In the genomic region with DNA sequence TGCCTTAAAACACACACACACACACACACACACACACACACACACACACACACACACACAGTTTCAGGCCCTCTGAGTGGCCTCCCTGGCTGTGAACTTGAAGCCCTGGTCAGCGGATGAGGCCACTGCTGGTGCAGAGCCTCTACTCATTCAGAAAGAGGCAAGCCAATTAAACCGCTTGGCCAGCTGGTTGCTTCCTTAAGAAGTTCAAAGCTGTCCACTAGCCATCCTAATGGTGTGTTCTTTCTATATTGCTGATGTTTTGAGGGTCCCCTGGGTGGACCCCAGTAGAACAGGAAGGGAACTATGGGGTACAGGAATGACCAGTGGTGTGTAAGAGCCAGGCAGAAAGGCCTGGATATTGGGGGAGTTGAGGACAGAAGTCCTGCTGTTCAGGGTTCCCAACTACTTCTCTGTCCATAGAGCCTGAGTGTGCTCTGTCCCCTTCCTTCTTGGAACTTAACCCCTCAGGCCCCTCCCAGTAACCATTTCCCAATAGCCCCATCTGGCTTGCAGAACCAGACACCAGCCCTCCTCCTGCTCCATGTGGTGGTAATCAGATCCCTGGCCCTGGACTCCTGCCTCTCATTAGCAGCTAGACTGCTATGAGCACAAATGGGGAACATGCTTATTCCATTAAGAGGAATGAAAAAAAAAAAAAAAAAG, we compare ENCODE assay signal across 10 mouse cellular contexts.
DNase-seq lines count a peak whose midpoint lies in the region; ATAC-seq and TF ChIP-seq lines count a peak whose summit lies in the region.
"Had no signal": no experiment of that assay in that cellular context is flagged by ENCODE, and none has a peak within 500 bp of the region (broad histone marks: within the 10 kb centered on the region; RNA-seq: fewer than 3 reads in every experiment).

No protein-coding gene starts in this region.

- DNase-seq in MN1 (ENCODE audit: low spot score): peak; percentile 69
- peak; percentile 41 for DNase-seq in fibroblast of lung, adult 2 months (ENCODE audit: low read depth)
- DNase-seq in lung, embryonic 14.5 days: peak; percentile 27
- DNase-seq in layer of hippocampus, postnatal 25 days (ENCODE audit: extremely low spot score in 1 of 2, low spot score in 1 of 2): no peak
- DNase-seq in cerebellum, adult 11 months: no peak
- DNase-seq in liver, embryonic 11.5 days (ENCODE audit: low spot score): no peak

- no peak overlapping the region for H3K4me3 ChIP-seq in forebrain, embryonic 13.5 days
- no peak overlapping the region for H3K4me3 ChIP-seq in forebrain, embryonic 12.5 days (replicated peaks)
- no peak overlapping the region for H3K4me3 ChIP-seq in lung, embryonic 14.5 days (ENCODE audit: low read depth, low read length)
- no peak overlapping the region for H3K4me3 ChIP-seq in liver, embryonic 11.5 days (ENCODE audit: low read depth, low read length)
- H3K4me3 ChIP-seq: liver, embryonic 15.5 days had no signal

- no peaks in the 10 kb centered on the region for H3K9me3 ChIP-seq in forebrain, embryonic 13.5 days (replicated peaks)
- H3K9me3 ChIP-seq in forebrain, embryonic 12.5 days: no peaks in the 10 kb centered on the region
- H3K9me3 ChIP-seq in lung, embryonic 14.5 days (ENCODE audit: low read depth, low read length): no peaks in the 10 kb centered on the region
- no peaks in the 10 kb centered on the region for H3K9me3 ChIP-seq in liver, embryonic 11.5 days (ENCODE audit: control insufficient read depth, low read length)
- H3K9me3 ChIP-seq: liver, embryonic 15.5 days had no signal

- peaks cover 41% of the 10 kb centered on the region for H3K36me3 ChIP-seq in forebrain, embryonic 13.5 days (ENCODE audit: poor library complexity, severe bottlenecking)
- no peaks in the 10 kb centered on the region for H3K36me3 ChIP-seq in forebrain, embryonic 12.5 days (replicated peaks)
- no peaks in the 10 kb centered on the region for H3K36me3 ChIP-seq in lung, embryonic 14.5 days (ENCODE audit: insufficient read depth)
- no peaks in the 10 kb centered on the region for H3K36me3 ChIP-seq in liver, embryonic 11.5 days (ENCODE audit: control insufficient read depth, insufficient read depth, low read length)
- H3K36me3 ChIP-seq: liver, embryonic 15.5 days had no signal

- H3K27me3 ChIP-seq in forebrain, embryonic 13.5 days: no peaks in the 10 kb centered on the region
- no peaks in the 10 kb centered on the region for H3K27me3 ChIP-seq in forebrain, embryonic 12.5 days
- no peaks in the 10 kb centered on the region for H3K27me3 ChIP-seq in lung, embryonic 14.5 days (ENCODE audit: insufficient read depth, low read length)
- H3K27me3 ChIP-seq in liver, embryonic 11.5 days (replicated peaks; ENCODE audit: control insufficient read depth, insufficient read depth, low read length): no peaks in the 10 kb centered on the region
- H3K27me3 ChIP-seq: liver, embryonic 15.5 days had no signal

- 81% methylated on average over 2 of the region's 2 CpGs for WGBS in forebrain, embryonic 13.5 days
- 96% methylated on average over 2 of the region's 2 CpGs for WGBS in forebrain, embryonic 12.5 days
- WGBS in lung, embryonic 14.5 days: 75% methylated on average over 2 of the region's 2 CpGs
- 77% methylated on average over 2 of the region's 2 CpGs for WGBS in liver, embryonic 11.5 days

- H3K4me2 ChIP-seq in forebrain, embryonic 13.5 days: no peak overlapping the region
- no peak overlapping the region for H3K4me2 ChIP-seq in forebrain, embryonic 12.5 days
- H3K4me2 ChIP-seq in lung, embryonic 14.5 days: no peak overlapping the region
- no peak overlapping the region for H3K4me2 ChIP-seq in liver, embryonic 11.5 days
- H3K4me2 ChIP-seq: liver, embryonic 15.5 days had no signal

- ATAC-seq in forebrain, embryonic 13.5 days: peak; percentile 59; the same call in 1 of the 2 replicates
- no peak for ATAC-seq in forebrain, embryonic 12.5 days (ENCODE audit: low FRiP score)
- peak; percentile 60; the same call in 1 of the 2 replicates for ATAC-seq in lung, embryonic 14.5 days (ENCODE audit: insufficient read depth)
- ATAC-seq in liver, embryonic 11.5 days (replicated peaks; ENCODE audit: low FRiP score): no peak
- ATAC-seq: intestine, postnatal 0 days had no signal

- no peak for TF ChIP-seq CTCF in lung, embryonic 14.5 days (IDR thresholded peaks at IDR 0.05; ENCODE audit: low read depth)

- H3K4me1 ChIP-seq in forebrain, embryonic 13.5 days: no peaks in the 10 kb centered on the region
- H3K4me1 ChIP-seq in forebrain, embryonic 12.5 days: peaks cover 5% of the 10 kb centered on the region; the same call in 1 of the 2 replicates
- no peaks in the 10 kb centered on the region for H3K4me1 ChIP-seq in lung, embryonic 14.5 days (ENCODE audit: insufficient read depth)
- H3K4me1 ChIP-seq in liver, embryonic 11.5 days (replicated peaks; ENCODE audit: control insufficient read depth, insufficient read depth, low read length): no peaks in the 10 kb centered on the region
- H3K4me1 ChIP-seq: liver, embryonic 15.5 days had no signal

- no peak overlapping the region for H3K9ac ChIP-seq in forebrain, embryonic 13.5 days
- no peak overlapping the region for H3K9ac ChIP-seq in forebrain, embryonic 12.5 days
- no peak overlapping the region for H3K9ac ChIP-seq in lung, embryonic 14.5 days
- no peak overlapping the region for H3K9ac ChIP-seq in liver, embryonic 11.5 days (ENCODE audit: low read depth, low read length)
- H3K9ac ChIP-seq: liver, embryonic 15.5 days had no signal

- H3K27ac ChIP-seq in forebrain, embryonic 13.5 days: no peak overlapping the region; the same call in 1 of the 2 replicates
- H3K27ac ChIP-seq in forebrain, embryonic 12.5 days: no peak overlapping the region
- H3K27ac ChIP-seq in lung, embryonic 14.5 days (ENCODE audit: low read depth): no peak overlapping the region
- no peak overlapping the region for H3K27ac ChIP-seq in liver, embryonic 11.5 days (ENCODE audit: low read depth, low read length)
- H3K27ac ChIP-seq: liver, embryonic 15.5 days had no signal

Comparison
In these comparisons a context has a peak if more than half of its experiments do, and no peak if none do; other contexts are left out.
1. ATAC-seq: peak in forebrain, embryonic 13.5 days (single experiment) and lung, embryonic 14.5 days (single experiment); none in forebrain, embryonic 12.5 days (single experiment) and liver, embryonic 11.5 days (single experiment).
2. DNase-seq: peak in MN1 (single experiment), fibroblast of lung, adult 2 months (single experiment) and lung, embryonic 14.5 days (single experiment); none in layer of hippocampus, postnatal 25 days (0 of 2), cerebellum, adult 11 months (single experiment) and liver, embryonic 11.5 days (single experiment).